Mouse (Mus musculus) stomach, embryonic 16.5 days (tissue): ENCODE measurements around the gene Tnfsf15. TPM values are rescaled to one million over a fixed set of nuclear protein-coding genes. Genes with fewer than 3 reads are reported as not detected.

Experiments used
- ATAC-seq: fragments of 200-750 bp; cut with Nextera tagmentation; 2 replicates; pipeline ENCODE4 v1.8.0; 2017; ENCODE audit warnings: moderate number of reproducible peaks, moderate TSS enrichment; ENCODE audit not compliant: insufficient read depth, low FRiP score
- H3K27ac ChIP-seq: fragments of 300-500 bp; sonication (generic); 2 replicates; pipeline ENCODE4 v1.5.1; 2014; ENCODE audit warnings: low read length
- H3K27me3 ChIP-seq: fragments of 300-500 bp; sonication (generic); 2 replicates; pipeline ENCODE4 v1.6.1; 2014; ENCODE audit warnings: low read length, control low read depth, mixed read lengths; ENCODE audit not compliant: control insufficient read depth, insufficient read depth
- H3K36me3 ChIP-seq: fragments of 300-500 bp; sonication (generic); 2 replicates; pipeline ENCODE4 v1.6.1; 2014; ENCODE audit warnings: low read length; ENCODE audit not compliant: control insufficient read depth, insufficient read depth
- H3K4me1 ChIP-seq: fragments of 300-500 bp; sonication (generic); 2 replicates; pipeline ENCODE4 v1.6.1; 2014; ENCODE audit warnings: low read length, control low read depth, mixed read lengths; ENCODE audit not compliant: control insufficient read depth, insufficient read depth
- H3K4me2 ChIP-seq: fragments of 300-500 bp; sonication (generic); 2 replicates; pipeline ENCODE4 v1.6.1; 2014; ENCODE audit warnings: low read depth, low read length, mixed read lengths
- H3K4me3 ChIP-seq: fragments of 300-500 bp; sonication (generic); replicated peaks from 2 replicates; pipeline ENCODE4 v1.5.1; 2014; ENCODE audit warnings: mild to moderate bottlenecking, low read length
- H3K9ac ChIP-seq: fragments of 300-500 bp; sonication (generic); 2 replicates; pipeline ENCODE4 v1.6.1; 2014; ENCODE audit warnings: low read length
- H3K9me3 ChIP-seq: fragments of 300-500 bp; sonication (generic); replicated peaks from 2 replicates; pipeline ENCODE4 v1.6.1; 2016; ENCODE audit warnings: low read length, control low read depth; ENCODE audit not compliant: control insufficient read depth
- WGBS: fragments of 180-500 bp; shearing (Covaris S2); extraction: QIAGEN DNeasy Blood & Tissue Kit; methylation state at CpG from one replicate; pipeline ENCODE4 v1.1.7; 2014; 5-methylcytosine and 5-hydroxymethylcytosine counted together
- polyA plus RNA-seq: library from polyadenylated mRNA; unstranded; fragments of >200 nt; fragmentation: Nextera tagmentation; extraction: Ambion mirVana; gene quantifications from 2 replicates; pipeline ENCODE4 v1.2.1, GENCODE M21; 2015

Gene Tnfsf15
- polyA plus RNA-seq = 0.08 and 0.21 TPM in 2 replicates

- Histone ChIP-seq H3K9me3 (no peaks in the 10 kb centered on the region), H3K36me3 (no peaks in the 10 kb centered on the region), H3K4me1 (peaks cover 22% of the 10 kb centered on the region), H3K27ac (peak within 1 kb of the TSS; percentile 41; the same call in 1 of the 2 replicates), H3K4me3 (no peak within 1 kb of the TSS), H3K27me3 (peaks cover 7% of the 10 kb centered on the region), H3K4me2 (peak within 1 kb of the TSS; percentile 22; the same call in 1 of the 2 replicates), H3K9ac (no peak within 1 kb of the TSS)
- 14% methylated on average over 8 of the region's 8 CpGs for WGBS
- ATAC-seq = peak; percentile 67
Measured at GRCm38 (mm10) chr4:63744693-63745171, at the start of gene Tnfsf15. Gene Tnfsf15 (minus strand): TSS chr4:63745113.

- Histone ChIP-seq H3K36me3 (no peaks in the 10 kb centered on the region), H3K4me3 (no peak overlapping the region), H3K27me3 (no peaks in the 10 kb centered on the region), H3K9ac (no peak overlapping the region), H3K9me3 (no peaks in the 10 kb centered on the region), H3K4me2 (no peak overlapping the region), H3K4me1 (no peaks in the 10 kb centered on the region), H3K27ac (no peak overlapping the region)
- ATAC-seq = no peak
- WGBS = 90% methylated on average over 3 of the region's 3 CpGs
Measured at GRCm38 (mm10) chr4:63792328-63792727, 47.4 kb upstream of the Tnfsf15 start.

GRCm38 (mm10) chr4:63785466-63785865 lies 40.6 kb upstream of the Tnfsf15 start:
- Histone ChIP-seq H3K4me3 (no peak overlapping the region), H3K27ac (no peak overlapping the region), H3K27me3 (no peaks in the 10 kb centered on the region), H3K9me3 (no peaks in the 10 kb centered on the region), H3K36me3 (no peaks in the 10 kb centered on the region), H3K9ac (no peak overlapping the region), H3K4me1 (no peaks in the 10 kb centered on the region), H3K4me2 (no peak overlapping the region)
- no peak for ATAC-seq
- 48% methylated on average over 2 of the region's 2 CpGs for WGBS

- no peaks in the 10 kb centered on the region for H3K4me1 ChIP-seq
- H3K9ac ChIP-seq = no peak overlapping the region
- no peak overlapping the region for H3K4me3 ChIP-seq
- no peak for ATAC-seq
- WGBS = 61% methylated on average over 5 of the region's 5 CpGs
- H3K4me2 ChIP-seq = no peak overlapping the region
- H3K27ac ChIP-seq = no peak overlapping the region
- H3K27me3 ChIP-seq = no peaks in the 10 kb centered on the region
- no peaks in the 10 kb centered on the region for H3K36me3 ChIP-seq
- H3K9me3 ChIP-seq = no peaks in the 10 kb centered on the region
Measured at GRCm38 (mm10) chr4:63783826-63784225, 38.9 kb upstream of the Tnfsf15 start.

GRCm38 (mm10) chr4:63782970-63783613 lies 38.2 kb upstream of the Tnfsf15 start:
- Histone ChIP-seq H3K9ac (no peak overlapping the region), H3K9me3 (no peaks in the 10 kb centered on the region), H3K4me2 (no peak overlapping the region), H3K27ac (no peak overlapping the region), H3K27me3 (no peaks in the 10 kb centered on the region), H3K4me3 (no peak overlapping the region), H3K4me1 (no peaks in the 10 kb centered on the region), H3K36me3 (no peaks in the 10 kb centered on the region)
- 56% methylated on average over 7 of the region's 7 CpGs for WGBS
- no peak for ATAC-seq

- Histone ChIP-seq H3K9me3 (no peaks in the 10 kb centered on the region), H3K27me3 (no peaks in the 10 kb centered on the region), H3K9ac (no peak overlapping the region), H3K4me1 (no peaks in the 10 kb centered on the region), H3K36me3 (no peaks in the 10 kb centered on the region), H3K4me2 (no peak overlapping the region), H3K27ac (no peak overlapping the region), H3K4me3 (no peak overlapping the region)
- WGBS = 81% methylated on average over 8 of the region's 8 CpGs
- ATAC-seq = no peak
Measured at GRCm38 (mm10) chr4:63777223-63777622, 32.3 kb upstream of the Tnfsf15 start.

GRCm38 (mm10) chr4:63773306-63774090 lies 28.6 kb upstream of the Tnfsf15 start:
- H3K9me3 ChIP-seq = no peaks in the 10 kb centered on the region
- H3K27me3 ChIP-seq = no peaks in the 10 kb centered on the region
- WGBS = 42% methylated on average over 8 of the region's 8 CpGs
- no peak for ATAC-seq
- no peaks in the 10 kb centered on the region for H3K36me3 ChIP-seq
- no peaks in the 10 kb centered on the region for H3K4me1 ChIP-seq
- H3K4me3 ChIP-seq = no peak overlapping the region
- no peak overlapping the region for H3K4me2 ChIP-seq
- no peak overlapping the region for H3K9ac ChIP-seq
- H3K27ac ChIP-seq = no peak overlapping the region

- no peak overlapping the region for H3K4me3 ChIP-seq
- no peak for ATAC-seq
- H3K4me2 ChIP-seq = no peak overlapping the region
- H3K36me3 ChIP-seq = no peaks in the 10 kb centered on the region
- no peaks in the 10 kb centered on the region for H3K9me3 ChIP-seq
- 79% methylated on average over 2 of the region's 2 CpGs for WGBS
- H3K4me1 ChIP-seq = no peaks in the 10 kb centered on the region
- no peak overlapping the region for H3K9ac ChIP-seq
- H3K27me3 ChIP-seq = no peaks in the 10 kb centered on the region
- no peak overlapping the region for H3K27ac ChIP-seq
Measured at GRCm38 (mm10) chr4:63772514-63772913, 27.6 kb upstream of the Tnfsf15 start.

- H3K4me2 ChIP-seq = no peak overlapping the region
- no peaks in the 10 kb centered on the region for H3K9me3 ChIP-seq
- H3K27ac ChIP-seq = no peak overlapping the region
- H3K4me1 ChIP-seq = no peaks in the 10 kb centered on the region
- ATAC-seq = no peak
- H3K4me3 ChIP-seq = no peak overlapping the region
- no peaks in the 10 kb centered on the region for H3K27me3 ChIP-seq
- 81% methylated on average over 4 of the region's 4 CpGs for WGBS
- no peak overlapping the region for H3K9ac ChIP-seq
- H3K36me3 ChIP-seq = no peaks in the 10 kb centered on the region
Measured at GRCm38 (mm10) chr4:63771291-63771690, 26.4 kb upstream of the Tnfsf15 start.
